9 mouse cellular contexts compared by ENCODE assay signal in the genomic region with DNA sequence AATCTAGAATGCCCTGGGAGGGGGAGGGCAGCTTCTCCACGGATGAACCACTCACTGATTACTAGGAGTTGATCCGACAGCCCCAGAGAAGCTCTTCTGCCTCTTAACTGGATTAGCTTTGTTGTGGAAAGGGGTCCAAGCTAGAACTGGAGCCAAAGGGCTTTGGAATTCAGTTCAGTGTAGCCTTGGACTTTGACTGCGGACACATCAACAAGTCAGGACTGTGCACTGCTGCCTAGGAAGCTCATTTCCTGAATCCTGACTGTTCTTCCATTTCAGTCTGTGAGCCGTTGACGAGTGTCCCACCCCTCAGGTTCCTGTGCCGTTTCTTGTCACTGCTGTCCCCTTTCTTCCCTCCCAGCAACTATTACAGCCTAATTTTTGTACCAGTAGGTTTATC. TPM values are rescaled to one million over a fixed set of nuclear protein-coding genes. Genes with fewer than 3 reads are reported as not detected.
DNase-seq lines count a peak whose midpoint lies in the region; ATAC-seq and TF ChIP-seq lines count a peak whose summit lies in the region.
"Had no signal": no experiment of that assay in that cellular context is flagged by ENCODE, and none has a peak within 500 bp of the region (broad histone marks: within the 10 kb centered on the region; RNA-seq: fewer than 3 reads in every experiment).

No protein-coding gene starts in this region.

- H3K4me3 ChIP-seq in intestine, postnatal 0 days (ENCODE audit: low read depth, low read length): no peak overlapping the region
- no peak overlapping the region for H3K4me3 ChIP-seq in liver, embryonic 13.5 days (replicated peaks)
- no peak overlapping the region for H3K4me3 ChIP-seq in left cerebral cortex, adult 2 months
- H3K4me3 ChIP-seq: embryonic facial prominence, embryonic 15.5 days had no signal

- no peaks in the 10 kb centered on the region for H3K36me3 ChIP-seq in intestine, postnatal 0 days (ENCODE audit: control insufficient read depth, insufficient read depth)
- H3K36me3 ChIP-seq in liver, embryonic 13.5 days: no peaks in the 10 kb centered on the region
- H3K36me3 ChIP-seq: embryonic facial prominence, embryonic 15.5 days had no signal

- peak; percentile 74 for DNase-seq in heart, adult 11 months
- no peak for DNase-seq in heart, postnatal 25 days (ENCODE audit: low spot score)
- peak; percentile 39 for DNase-seq in 3134 (ENCODE audit: extremely low read depth, insufficient read length, low spot score)
- no peak for DNase-seq in liver, embryonic 13.5 days
- DNase-seq in left cerebral cortex, adult 2 months (ENCODE audit: extremely low spot score in 1 of 2, low spot score in 2 of 2): no peak
- no peak for DNase-seq in layer of hippocampus, postnatal 36 days
- no peak for DNase-seq in adrenal gland, adult 18-20 months (ENCODE audit: low spot score in 2 of 2)

- peak overlapping the region; percentile 94 for H3K27ac ChIP-seq in intestine, postnatal 0 days (ENCODE audit: low read depth, low read length)
- peak overlapping the region; percentile 55 for H3K27ac ChIP-seq in liver, embryonic 13.5 days
- H3K27ac ChIP-seq in left cerebral cortex, adult 2 months: no peak overlapping the region
- H3K27ac ChIP-seq: embryonic facial prominence, embryonic 15.5 days had no signal

- H3K4me2 ChIP-seq in intestine, postnatal 0 days (replicated peaks; ENCODE audit: low read depth): peak overlapping the region; percentile 35; the same call in 1 of the 2 replicates
- no peak overlapping the region for H3K4me2 ChIP-seq in liver, embryonic 13.5 days
- H3K4me2 ChIP-seq: embryonic facial prominence, embryonic 15.5 days had no signal

- peak; percentile 62 for ATAC-seq in intestine, postnatal 0 days
- ATAC-seq in liver, embryonic 13.5 days (ENCODE audit: low read depth): peak; percentile 45

- H3K27me3 ChIP-seq in intestine, postnatal 0 days (replicated peaks; ENCODE audit: control insufficient read depth, insufficient read depth, low read length): no peaks in the 10 kb centered on the region
- peaks cover 11% of the 10 kb centered on the region for H3K27me3 ChIP-seq in liver, embryonic 13.5 days
- H3K27me3 ChIP-seq: embryonic facial prominence, embryonic 15.5 days had no signal

- H3K4me1 ChIP-seq in intestine, postnatal 0 days (replicated peaks; ENCODE audit: control insufficient read depth, insufficient read depth, low read length): 0 out of 2 replicates have a peak, but pooled peaks cover 3% of the 10 kb centered on the region
- peaks cover 45% of the 10 kb centered on the region for H3K4me1 ChIP-seq in liver, embryonic 13.5 days (replicated peaks)

- WGBS in intestine, postnatal 0 days: 15% methylated on average over 6 of the region's 6 CpGs
- 32% methylated on average over 6 of the region's 6 CpGs for WGBS in liver, embryonic 13.5 days (ENCODE audit: insufficient replicate concordance)

- intact Hi-C loops in heart, postnatal 25 days (cut with DNase I): no loop called here
- intact Hi-C loops in left cerebral cortex, adult 2 months (cut with DNase I): no loop called here

- no peaks in the 10 kb centered on the region for H3K9me3 ChIP-seq in intestine, postnatal 0 days (ENCODE audit: control insufficient read depth)
- no peaks in the 10 kb centered on the region for H3K9me3 ChIP-seq in liver, embryonic 13.5 days (replicated peaks)
- H3K9me3 ChIP-seq: embryonic facial prominence, embryonic 15.5 days had no signal

- TF ChIP-seq CTCF in intestine, postnatal 0 days (IDR thresholded peaks at IDR 0.05; ENCODE audit: low read depth): no peak
- TF ChIP-seq CTCF in left cerebral cortex, adult 2 months (IDR thresholded peaks at IDR 0.05): no peak

- H3K9ac ChIP-seq in intestine, postnatal 0 days (ENCODE audit: low read depth, low read length): 0 out of 2 replicates have a peak overlapping the region, but pooled peaks have one; percentile 12
- 0 out of 2 replicates have a peak overlapping the region, but pooled peaks have one; percentile 23 for H3K9ac ChIP-seq in liver, embryonic 13.5 days
- H3K9ac ChIP-seq: embryonic facial prominence, embryonic 15.5 days had no signal

RNA-seq across cellular contexts. Expression of gene Tdrd7, which starts 1.6 kb away (rescaled TPM):
- total RNA-seq in heart, postnatal 25 days (2021): 10 to 100 TPM in 1 of 2 experiments, 1 to 10 TPM in 1; 9.7 to 11.7 TPM
- polyA plus RNA-seq in intestine, postnatal 0 days (2015; fragmentation: Nextera tagmentation; extraction: Ambion mirVana): 43.3 and 47.8 TPM in 2 replicates
- 5.4 and 8.7 TPM in 2 replicates for polyA plus RNA-seq in liver, embryonic 13.5 days (2015; fragmentation: Nextera tagmentation; extraction: Ambion mirVana)
- 10 to 100 TPM; 26.5 to 31.5 TPM for total RNA-seq in left cerebral cortex, adult 2 months (2021)
- 10 to 100 TPM; 25.7 to 26.0 TPM for total RNA-seq in layer of hippocampus, postnatal 36 days (2021)
- 10 to 100 TPM; 27.8 to 30.4 TPM for total RNA-seq in adrenal gland, adult 18-20 months (2021)

Comparison
In these comparisons a context has a peak if more than half of its experiments do, and no peak if none do; other contexts are left out.
1. DNase-seq: peak in heart, adult 11 months (single experiment) and 3134 (single experiment); none in heart, postnatal 25 days (single experiment), liver, embryonic 13.5 days (single experiment), left cerebral cortex, adult 2 months (0 of 2), layer of hippocampus, postnatal 36 days (0 of 2) and adrenal gland, adult 18-20 months (0 of 2).